Mouse (Mus musculus) cerebellum, adult 2 months (tissue): Measurements from ENCODE around the gene Ier5.

Experiments used
- CTCF ChIP-seq: fragments of 200-500 bp; IDR thresholded peaks from 2 replicates; pipeline ENCODE4 v1.5.1; 2011; ENCODE audit warnings: low read depth, mild to moderate bottlenecking, control low read depth, low read length, moderate library complexity, borderline replicate concordance; ENCODE audit not compliant: insufficient read depth
- POLR2A ChIP-seq: fragments of 200-500 bp; IDR thresholded peaks from 2 replicates; pipeline ENCODE4 v1.6.1; 2011; ENCODE audit warnings: low read length, control low read depth, borderline replicate concordance; ENCODE audit not compliant: insufficient read depth

- peak; percentile 99 for TF ChIP-seq CTCF
- no peak for TF ChIP-seq POLR2A
Observed at GRCm38 (mm10) chr1:155048947-155049346, 50.5 kb downstream of the Ier5 start.
